Mouse (Mus musculus) adrenal gland, postnatal 25 days (tissue): ENCODE data around the gene Dctn2. TPM values are rescaled to one million over a fixed set of nuclear protein-coding genes. Genes with fewer than 3 reads are reported as not detected.
A peak's percentile ranks its signal among the peaks of the same experiment; 100 is the strongest.
"Not testable (repeated sequence)": the region's sequence is repeated elsewhere in the genome, so short reads cannot be mapped to it uniquely, and the experiment has no call there.

ENCODE experiments used
- DNase-seq: peaks from one replicate; pipeline ENCODE4 v3.0.0; 2021; ENCODE audit warnings: mixed read lengths
- total RNA-seq: library from RNA; stranded (reverse); gene quantifications from 2 replicates; pipeline ENCODE4 v1.2.3, GENCODE M21; 2021

Gene Dctn2
- total RNA-seq, 1 experiment from 2014 or later: 197 TPM

- peak; percentile 48 for DNase-seq
These were observed 23.5 kb downstream of the Dctn2 start for GRCm38 (mm10) chr10:127289573-127290191.

DNA sequence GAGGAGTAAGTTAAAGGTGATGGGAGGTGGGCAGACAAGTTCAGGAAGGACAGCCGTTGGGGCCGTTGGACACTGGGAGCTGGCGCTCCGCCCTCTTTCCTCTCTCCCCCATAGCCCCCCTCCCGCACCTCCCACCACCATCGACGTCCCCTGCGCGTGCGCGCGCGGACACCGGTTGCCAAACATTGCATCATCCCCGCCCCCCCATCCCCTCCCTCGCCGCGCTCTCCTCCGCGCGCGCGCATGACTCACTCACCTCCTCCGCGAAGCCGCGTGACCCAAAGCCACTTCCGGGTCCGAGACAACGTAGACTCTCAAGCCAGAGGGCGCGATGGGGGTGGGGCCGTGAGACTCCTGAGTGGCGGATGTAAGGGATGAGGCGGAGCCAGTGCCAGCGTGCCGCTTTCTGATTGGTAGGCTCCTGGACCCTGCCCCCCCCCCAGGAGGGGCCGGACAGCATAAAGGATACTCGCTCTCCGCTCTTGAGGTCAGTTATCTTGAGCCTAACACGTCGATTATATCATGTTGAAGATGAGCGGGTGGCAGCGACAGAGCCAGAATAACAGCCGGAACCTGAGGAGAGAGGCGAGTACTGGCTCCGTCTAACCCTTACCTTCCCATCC, 24.2 kb downstream of the Dctn2 start:
- DNase-seq: peak; percentile 100

DNA sequence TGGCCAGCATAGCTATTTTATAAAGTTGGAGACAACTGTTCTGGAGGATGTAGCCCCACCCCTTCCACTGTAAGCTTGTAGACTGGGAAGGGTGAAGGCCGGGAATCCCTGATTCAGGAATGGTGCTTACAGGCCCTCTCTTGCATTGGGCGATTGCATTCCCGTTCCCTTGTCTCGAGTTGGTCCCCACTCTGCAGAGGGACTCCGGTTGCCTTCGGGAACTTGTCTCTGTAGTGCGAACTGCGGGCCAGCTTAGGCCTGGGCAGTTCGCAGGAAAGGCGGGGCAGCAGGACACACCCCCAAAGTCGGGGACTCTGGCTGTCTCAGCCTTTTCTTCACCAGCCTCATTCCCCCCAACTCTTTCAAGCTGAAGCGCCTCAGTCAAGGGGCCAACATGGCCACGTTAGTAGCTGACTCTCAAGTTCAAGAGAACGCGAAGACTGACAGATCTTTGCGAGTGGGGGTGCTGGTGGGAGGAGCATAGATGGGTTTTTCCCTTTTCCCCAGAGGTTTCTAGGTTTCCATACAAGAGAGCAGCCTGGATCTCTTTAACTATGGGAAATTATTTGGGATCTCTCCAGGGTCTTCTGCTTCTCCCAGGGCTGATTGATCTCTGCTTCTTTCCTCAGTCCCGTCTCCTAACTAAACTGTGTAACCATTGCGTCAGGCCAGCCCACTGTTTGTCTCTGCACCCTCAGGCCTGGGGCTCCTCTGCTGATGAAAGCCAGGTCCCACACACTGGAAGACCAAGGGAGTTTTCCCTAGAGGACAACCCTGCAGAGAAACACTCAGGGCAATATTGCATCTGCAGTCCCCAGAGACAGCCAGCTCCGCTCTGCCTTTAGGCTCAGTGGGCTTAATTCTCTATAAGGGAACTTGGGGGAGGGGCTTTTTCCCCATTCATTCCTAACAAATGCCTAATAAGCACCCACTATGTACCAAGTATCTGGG, 25.0 kb downstream of the Dctn2 start:
- DNase-seq: peak; percentile 65

DNA sequence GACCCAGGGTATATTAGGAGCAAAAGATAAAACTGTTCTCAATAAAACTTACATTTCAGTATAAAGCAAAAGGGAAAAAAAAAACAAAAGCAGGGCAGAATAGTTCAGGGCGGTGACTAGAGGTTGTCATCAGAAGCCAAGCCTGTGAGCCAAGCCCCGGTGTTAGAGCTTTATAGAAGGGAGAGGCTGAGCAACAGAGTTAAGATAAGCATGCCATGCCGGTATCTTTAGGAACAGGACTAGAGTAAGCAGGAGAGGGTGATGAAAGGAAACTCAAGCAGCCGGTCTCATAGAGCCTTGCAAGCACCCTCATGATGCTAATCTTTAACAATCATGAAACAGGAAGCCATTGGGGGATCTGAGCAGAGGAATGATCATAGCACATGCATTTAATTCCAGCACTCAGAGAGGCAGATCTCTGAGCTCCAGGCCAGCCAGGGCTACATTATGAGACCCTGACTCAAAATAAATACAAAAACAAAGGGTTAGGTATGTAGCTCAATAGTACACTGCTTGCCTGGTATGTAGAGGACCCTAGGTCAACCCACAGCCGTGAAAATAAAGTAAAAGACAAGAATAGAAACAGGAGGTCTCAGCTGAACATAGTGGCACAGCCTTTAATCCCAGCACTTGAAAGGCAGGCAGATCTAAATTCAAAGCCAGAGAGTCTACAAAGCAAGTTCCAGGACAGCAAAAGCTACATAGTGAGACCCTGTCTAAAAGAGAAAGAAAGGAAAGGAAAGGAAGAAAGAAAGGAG, 25.9 kb downstream of the Dctn2 start:
- DNase-seq: no peak

GRCm38 (mm10) chr10:127292987-127293538, 26.9 kb downstream of the Dctn2 start:
- peak; percentile 57 for DNase-seq

DNA sequence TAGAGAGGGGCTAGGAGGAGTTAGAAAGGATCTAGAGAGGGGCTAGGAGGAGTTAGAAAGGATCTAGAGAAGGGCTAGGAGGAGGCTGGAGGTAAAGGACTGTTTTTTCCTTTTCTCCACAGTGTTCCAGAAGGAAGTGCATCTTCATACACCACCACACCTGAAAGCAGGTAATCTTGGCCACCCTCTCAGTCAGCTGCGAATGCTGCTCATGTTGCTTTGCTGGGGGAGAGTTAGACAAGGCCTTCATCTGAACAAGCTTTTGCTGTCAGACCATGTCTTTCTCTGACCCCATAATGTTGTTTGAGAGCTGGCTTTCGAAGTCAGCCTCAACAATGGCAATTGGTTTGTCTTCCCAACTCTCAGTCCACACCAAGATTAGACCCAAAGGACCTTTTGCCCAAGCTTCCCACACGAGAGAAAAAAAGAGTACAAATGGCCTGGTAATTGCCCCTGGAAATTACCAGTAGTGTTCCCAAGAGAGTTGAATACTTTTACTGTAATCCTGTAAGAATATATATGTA, 27.5 kb downstream of the Dctn2 start:
- DNase-seq: no peak

GRCm38 (mm10) chr10:127294895-127295510, 28.8 kb downstream of the Dctn2 start:
- DNase-seq: no peak

DNA sequence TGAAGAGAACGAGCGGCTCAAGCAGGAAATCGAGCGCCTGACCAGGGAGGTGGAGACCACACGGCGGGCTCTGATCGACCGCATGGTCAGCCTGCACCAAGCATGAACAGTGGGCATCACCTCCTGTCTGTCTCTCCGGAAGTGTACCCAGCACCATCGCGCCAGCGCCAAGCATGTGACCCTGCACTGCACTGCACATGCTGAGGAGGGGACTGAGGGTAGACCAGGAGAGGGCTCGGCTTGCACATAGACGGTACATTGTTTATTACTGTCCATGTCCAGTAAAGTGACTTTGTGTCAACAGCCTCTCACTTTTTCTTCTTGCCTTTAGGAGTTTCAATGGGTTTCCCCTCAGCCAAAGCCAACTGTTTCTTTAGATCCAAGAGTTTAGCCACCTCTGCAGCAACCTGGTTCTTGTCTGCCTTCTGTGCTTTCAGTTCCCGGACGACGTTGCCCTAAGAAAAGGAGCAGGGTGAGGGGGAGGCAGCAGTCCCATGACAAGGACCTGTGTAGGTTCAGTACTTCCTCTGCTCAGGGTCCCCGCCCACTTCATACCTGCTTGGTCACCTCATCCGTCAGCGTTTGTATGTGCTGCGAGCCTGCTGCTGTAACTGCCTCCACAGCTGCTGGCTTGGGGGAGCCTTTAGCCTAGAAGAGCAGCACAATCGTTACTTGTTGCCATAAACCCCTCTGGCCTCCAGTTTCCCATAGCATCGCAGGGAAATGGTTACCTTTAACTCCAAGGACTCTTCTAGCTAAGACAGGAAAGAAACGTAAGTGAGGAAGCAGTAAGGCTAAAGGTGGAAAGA, 30.0 kb downstream of the Dctn2 start:
- DNase-seq: no peak

DNA sequence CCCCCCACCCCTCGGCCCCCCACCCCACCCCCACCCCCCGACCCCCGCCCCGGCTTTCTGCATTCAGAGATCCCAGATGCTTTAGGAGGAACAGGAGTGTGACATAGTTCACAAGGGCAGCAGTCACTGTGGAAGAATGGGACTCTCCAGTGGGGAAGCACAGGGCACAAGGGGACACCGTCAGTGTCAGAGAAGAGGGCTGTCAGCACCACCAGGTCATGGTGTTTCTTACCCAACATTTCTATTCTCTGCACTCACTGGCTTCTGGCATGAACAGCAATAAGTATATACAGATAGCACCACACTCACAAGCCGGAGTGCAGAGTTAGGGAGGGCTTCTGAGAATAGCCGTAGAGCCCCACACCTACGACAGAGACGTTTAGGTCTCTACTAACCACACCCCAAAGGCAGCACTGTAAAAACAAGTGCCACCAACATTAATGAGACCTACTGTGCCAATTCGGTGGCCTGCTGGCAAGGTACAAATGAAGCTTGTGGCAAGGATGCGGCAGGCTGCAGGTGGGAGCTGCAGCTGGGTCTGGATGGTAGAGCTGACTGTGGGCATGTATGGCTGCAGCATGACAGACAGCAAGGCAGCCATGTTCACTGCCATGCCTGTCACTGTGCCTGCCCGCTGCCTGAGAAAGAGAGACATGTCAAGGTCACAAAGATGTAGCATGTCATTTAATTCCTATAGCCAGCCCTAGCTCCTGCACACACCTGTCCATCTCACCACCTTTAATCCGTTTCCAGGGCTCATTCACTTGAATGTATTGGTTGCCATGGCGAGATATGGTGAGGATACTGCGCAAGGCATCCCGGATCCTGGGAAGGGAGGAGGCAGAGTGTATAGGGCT, 31.1 kb downstream of the Dctn2 start:
- no peak for DNase-seq

GRCm38 (mm10) chr10:127300361-127300760, 34.2 kb downstream of the Dctn2 start:
- DNase-seq: no peak

DNA sequence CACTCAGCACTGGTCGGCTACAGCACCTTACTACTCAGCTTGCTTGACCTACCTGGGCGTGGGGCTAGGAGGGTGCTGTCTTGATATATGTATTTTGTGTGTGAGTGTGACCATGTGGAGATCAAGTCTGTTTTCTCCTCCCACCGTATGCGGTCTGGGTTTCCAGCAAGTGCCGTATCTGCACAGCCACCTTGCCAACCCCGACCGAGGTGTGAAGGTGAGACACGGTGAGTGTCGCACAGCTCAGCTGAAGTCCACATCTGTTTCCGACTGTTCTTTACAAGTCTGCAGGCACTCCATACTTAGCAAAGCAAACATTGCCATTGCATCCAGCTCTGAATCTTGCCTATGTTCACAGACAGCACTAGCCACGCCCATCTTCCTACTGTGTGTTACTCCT, 37.0 kb downstream of the Dctn2 start:
- no peak for DNase-seq

DNA sequence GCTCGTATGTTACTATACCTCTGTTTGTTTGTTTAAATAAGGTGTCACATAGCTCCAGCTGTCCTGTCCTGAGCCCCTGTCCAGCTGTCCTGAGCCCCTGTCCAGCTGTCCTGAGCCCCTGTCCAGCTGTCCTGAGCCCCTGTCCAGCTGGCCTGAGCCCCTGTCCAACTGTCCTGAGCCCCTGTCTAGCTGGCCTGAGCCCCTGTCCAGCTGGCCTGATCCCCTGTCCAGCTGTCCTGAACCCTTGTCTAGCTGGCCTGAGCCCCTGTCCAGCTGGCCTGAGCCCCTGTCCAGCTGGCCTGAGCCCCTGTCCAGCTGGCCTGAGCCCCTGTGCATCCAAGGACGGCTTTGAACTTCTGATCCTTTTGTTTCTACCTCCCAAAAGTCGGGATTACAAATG, 43.0 kb downstream of the Dctn2 start:
- not testable (repeated sequence) for DNase-seq

GRCm38 (mm10) chr10:127310523-127311475, 44.6 kb downstream of the Dctn2 start:
- no peak for DNase-seq

DNA sequence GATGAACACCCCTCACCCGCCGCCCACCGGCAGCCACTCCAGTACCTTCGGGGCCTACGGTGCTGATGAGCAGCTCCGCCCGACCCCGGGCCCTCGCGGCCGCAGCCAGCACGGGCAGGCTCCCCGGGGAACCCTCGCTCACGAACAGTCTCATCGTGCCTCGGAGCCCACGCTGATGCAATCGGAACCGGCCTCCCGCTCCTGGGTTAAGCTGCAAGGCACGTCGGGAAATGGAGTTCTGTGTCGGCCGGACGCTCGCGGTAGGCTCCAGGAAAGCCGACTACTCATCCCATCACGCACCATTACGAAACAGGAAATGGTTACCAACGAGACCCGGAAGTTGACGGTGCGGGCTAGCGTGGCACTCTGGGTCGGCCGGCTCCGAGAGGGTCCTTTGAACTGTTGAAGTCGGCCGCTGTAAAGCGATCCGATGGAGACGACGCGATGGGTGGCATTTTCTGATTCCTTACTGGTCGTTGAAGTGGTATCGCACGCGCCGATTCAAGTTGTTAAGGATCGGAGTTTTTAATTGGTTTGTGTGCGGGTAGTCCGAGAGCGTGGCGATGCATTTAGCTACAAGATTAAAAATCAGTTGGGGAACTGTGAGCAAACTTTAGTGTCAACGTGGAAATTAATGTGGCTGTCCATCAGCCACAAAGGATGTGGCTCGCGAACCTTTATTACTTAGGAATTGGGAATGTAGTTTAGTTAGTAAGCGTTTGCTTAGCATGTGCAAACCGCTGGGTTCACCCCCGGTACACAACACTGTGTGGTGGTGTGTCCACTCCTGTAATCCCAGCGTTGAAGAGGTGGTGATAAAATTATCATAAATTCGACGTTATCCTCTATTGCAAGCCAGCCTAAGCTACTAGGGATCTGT, 45.5 kb downstream of the Dctn2 start, which contains the start of gene Mars:
TSS of gene Mars (minus strand) at position 311 of the 880 bp plus-strand sequence.
- peak; percentile 88 for DNase-seq

DNA sequence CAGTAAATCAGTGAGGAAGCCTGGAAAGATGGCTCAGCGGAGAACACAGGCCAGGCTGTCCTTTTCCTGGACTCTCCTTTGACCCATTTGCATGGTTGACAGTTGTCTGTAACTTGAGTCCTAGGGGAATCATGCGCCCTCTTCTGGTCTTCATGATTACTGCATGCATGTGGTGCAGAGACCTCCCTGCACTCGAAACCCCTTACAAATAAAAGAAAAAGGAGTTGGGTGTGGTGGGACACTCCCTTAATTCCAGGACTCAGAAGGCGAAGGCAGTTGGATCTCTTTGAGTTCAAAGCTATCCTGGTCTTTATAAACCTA, 46.1 kb downstream of the Dctn2 start:
- DNase-seq: peak; percentile 68

DNA sequence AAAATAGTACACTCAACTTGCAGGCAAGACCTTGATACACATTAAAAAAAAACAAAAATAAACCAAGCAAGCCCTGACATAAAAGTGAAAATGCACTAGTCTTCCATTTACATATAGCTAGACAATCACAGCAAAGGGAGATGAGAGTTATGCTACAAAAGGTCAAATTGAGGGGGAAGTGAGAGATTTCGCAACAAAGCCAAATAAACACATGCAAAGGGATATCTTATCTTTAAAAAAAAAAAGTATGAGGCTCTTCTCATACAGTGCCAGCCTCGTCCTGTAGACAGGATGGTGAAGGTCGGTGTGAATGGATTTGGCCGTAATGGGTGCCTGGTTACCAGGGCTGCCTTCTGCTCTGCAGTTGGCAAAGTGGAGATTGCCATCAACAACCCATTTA, 46.7 kb downstream of the Dctn2 start:
- no peak for DNase-seq

DNA sequence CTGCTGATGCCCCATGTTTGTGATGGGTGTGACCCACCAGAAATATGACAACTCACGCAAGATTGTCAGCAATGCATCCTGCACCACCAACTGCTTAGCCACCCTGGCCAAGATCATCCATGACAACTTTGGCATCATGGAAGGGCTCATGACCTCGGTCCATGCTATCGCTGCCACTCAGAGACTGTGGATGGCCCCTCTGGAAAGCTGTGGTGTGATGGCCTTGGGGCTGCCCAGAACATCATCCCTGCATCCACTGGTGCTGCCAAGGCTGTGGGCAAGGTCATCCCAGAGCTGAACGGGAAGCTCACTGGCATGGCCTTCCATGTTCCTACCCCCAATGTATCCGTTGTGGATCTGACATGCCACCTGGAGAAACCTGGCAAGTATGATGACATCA, 47.3 kb downstream of the Dctn2 start:
- DNase-seq: not testable (repeated sequence)
